ENCODE assay signal across 25 mouse cellular contexts in genomic region chr14:27283956-27284355, GRCm38 (mm10).
"Had no signal": no experiment of that assay in that cellular context is flagged by ENCODE, and none has a peak within 500 bp of the region (broad histone marks: within the 10 kb centered on the region; RNA-seq: fewer than 3 reads in every experiment).

No protein-coding gene starts in this region.

- H3K4me3 ChIP-seq: embryonic facial prominence, embryonic 10.5 days; embryonic facial prominence, embryonic 12.5 days; embryonic facial prominence, embryonic 13.5 days; embryonic facial prominence, embryonic 15.5 days; erythroblast, embryonic 14.5 days; forebrain, embryonic 10.5 days; forebrain, embryonic 12.5 days; forebrain, embryonic 13.5 days; forebrain, embryonic 15.5 days; gastrocnemius, adult 2 months; heart, adult 2 months; heart, embryonic 10.5 days had no signal

- DNase-seq: cerebellum, adult 9-11 months; cerebellum, postnatal 10 days; cerebellum, postnatal 14 days; cerebellum, postnatal 25 days; cerebellum, postnatal 36 days; embryo, embryonic 11 days; forebrain, postnatal 0 days; gastrocnemius, adult 2 months; gastrocnemius, postnatal 10 days; gastrocnemius, postnatal 14 days; gastrocnemius, postnatal 25 days; gastrocnemius, postnatal 36 days; heart, adult 11 months; heart, adult 18-20 months; heart, adult 2 months had no signal

- H3K4me1 ChIP-seq: forebrain, embryonic 10.5 days; forebrain, embryonic 12.5 days; forebrain, embryonic 13.5 days; forebrain, embryonic 15.5 days had no signal

- H3K27ac ChIP-seq: embryonic facial prominence, embryonic 10.5 days; embryonic facial prominence, embryonic 12.5 days; embryonic facial prominence, embryonic 13.5 days; embryonic facial prominence, embryonic 15.5 days; forebrain, embryonic 10.5 days; forebrain, embryonic 12.5 days; forebrain, embryonic 13.5 days; forebrain, embryonic 15.5 days; gastrocnemius, adult 2 months; heart, adult 2 months; heart, embryonic 10.5 days had no signal

- H3K27me3 ChIP-seq: embryonic facial prominence, embryonic 12.5 days; embryonic facial prominence, embryonic 13.5 days; embryonic facial prominence, embryonic 15.5 days; forebrain, embryonic 12.5 days; forebrain, embryonic 13.5 days; forebrain, embryonic 15.5 days had no signal
